Mouse (Mus musculus): ENCODE measurements around the gene Ugt1a10.

DNA sequence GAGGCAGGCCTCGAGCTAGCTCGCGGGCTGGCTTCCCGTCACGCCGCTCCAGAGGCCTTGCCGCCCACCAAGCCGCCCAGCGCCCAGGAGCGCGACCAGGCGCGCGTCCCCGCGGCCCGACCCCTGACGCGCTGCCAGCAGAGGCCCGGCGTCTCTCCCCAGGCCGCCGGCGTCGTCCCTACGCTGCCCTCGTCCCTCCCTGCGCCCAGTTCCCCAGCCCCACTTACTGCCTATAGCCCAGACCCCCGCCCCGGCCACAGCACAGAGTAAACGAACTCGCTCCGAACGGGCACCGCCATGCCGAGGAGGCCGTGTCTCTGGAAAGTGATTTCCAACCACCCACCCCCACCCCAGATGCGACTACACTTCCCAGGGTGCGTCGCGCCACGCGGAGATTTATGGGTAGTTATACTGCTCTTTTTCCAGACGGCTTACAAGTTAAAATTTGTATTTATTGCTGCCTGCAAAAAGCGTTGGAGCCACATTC is 46.9 kb upstream of the Ugt1a10 start, which contains the start of gene Usp40:
- no peak for TF ChIP-seq EP300 (IDR thresholded peaks at IDR 0.05; ENCODE audit: low read depth)
- TF ChIP-seq CTCF (IDR thresholded peaks at IDR 0.05; ENCODE audit: low read depth): no peak
